Mouse (Mus musculus): ENCODE data around the gene Cers5. TPM values are rescaled to one million over a fixed set of nuclear protein-coding genes. Genes with fewer than 3 reads are reported as not detected.

Cers5 gene
- polyA plus RNA-seq, 1 experiment from 2014 or later = 78.0 TPM

DNA sequence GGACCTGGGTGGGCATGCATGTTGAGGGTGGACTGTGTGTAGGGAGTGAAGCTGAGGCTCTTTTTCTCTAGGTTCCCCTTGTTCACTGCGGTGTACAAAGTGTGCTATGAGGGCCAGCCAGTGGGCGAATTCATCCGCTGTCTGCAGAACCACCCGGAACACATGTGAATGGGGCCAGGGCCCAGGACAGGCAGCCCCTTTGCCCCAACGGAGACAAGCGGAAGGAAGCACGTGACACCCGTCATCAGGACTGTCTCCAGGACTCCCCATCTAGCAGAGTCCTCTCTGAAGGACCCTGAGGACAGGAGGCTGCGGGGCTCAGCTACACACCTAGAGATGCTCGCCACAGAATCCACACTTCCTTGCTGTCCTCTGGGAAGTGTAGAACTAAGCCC, 49.6 kb downstream of the Cers5 start:
- Histone ChIP-seq H3K36me3 (peaks cover 8% of the 10 kb centered on the region), H3K4me1 (peaks cover 35% of the 10 kb centered on the region), H3K9ac (no peak overlapping the region), H3K4me3 (no peak overlapping the region), H3K27ac (peak overlapping the region; percentile 89), H3K4me2 (peak overlapping the region; percentile 56; the same call in 1 of the 2 replicates), H3K27me3 (no peaks in the 10 kb centered on the region), H3K9me3 (no peaks in the 10 kb centered on the region)
- WGBS = 57% methylated on average over 10 of the region's 10 CpGs
- no peak for ATAC-seq (ENCODE audit: borderline replicate concordance, extremely low read depth, low FRiP score, low TSS enrichment)

DNA sequence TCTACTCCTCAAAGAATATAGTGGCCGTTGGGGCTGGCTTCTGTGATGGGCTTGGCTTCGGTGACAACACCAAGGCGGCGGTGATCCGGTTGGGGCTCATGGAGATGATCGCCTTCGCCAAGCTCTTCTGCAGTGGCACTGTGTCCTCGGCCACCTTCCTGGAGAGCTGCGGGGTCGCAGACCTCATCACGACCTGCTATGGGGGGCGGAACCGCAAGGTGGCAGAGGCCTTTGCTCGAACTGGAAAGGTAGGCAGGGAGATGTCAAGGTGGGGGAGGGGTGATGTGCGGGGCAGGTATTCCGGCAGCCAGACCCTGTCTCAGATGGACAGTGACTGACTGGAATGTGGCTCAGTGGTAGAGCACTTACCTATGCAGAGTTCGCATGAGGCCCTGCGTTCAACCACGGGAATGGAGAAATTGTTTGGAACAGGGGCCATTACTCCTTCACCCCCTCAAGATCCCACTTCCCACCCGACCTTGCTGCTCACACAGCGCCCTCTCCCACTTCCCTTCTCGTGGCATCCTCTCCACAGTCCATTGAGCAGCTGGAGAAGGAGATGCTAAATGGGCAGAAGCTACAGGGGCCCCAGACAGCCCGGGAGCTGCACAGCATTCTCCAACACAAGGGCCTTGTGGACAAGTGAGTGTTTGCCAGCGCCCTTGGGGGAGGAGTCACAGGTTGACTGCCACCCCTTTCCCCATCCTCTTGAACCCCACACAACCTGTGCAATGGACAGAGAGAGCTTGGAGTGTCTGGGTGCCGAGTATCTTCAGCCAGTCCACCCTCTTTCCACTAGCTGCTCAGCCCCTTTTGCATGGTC, 50.6 kb downstream of the Cers5 start:
- WGBS = 67% methylated on average over 25 of the region's 25 CpGs
- Histone ChIP-seq H3K4me3 (no peak overlapping the region), H3K27ac (no peak overlapping the region), H3K4me1 (peaks cover 35% of the 10 kb centered on the region), H3K36me3 (no peaks in the 10 kb centered on the region), H3K4me2 (no peak overlapping the region), H3K9ac (no peak overlapping the region), H3K9me3 (no peaks in the 10 kb centered on the region), H3K27me3 (no peaks in the 10 kb centered on the region)
- ATAC-seq (ENCODE audit: borderline replicate concordance, extremely low read depth, low FRiP score, low TSS enrichment) = no peak

GRCm38 (mm10) chr15:99719865-99720264, 52.8 kb downstream of the Cers5 start:
- Histone ChIP-seq H3K4me1 (peaks cover 27% of the 10 kb centered on the region), H3K27me3 (no peaks in the 10 kb centered on the region), H3K36me3 (no peaks in the 10 kb centered on the region), H3K9me3 (no peaks in the 10 kb centered on the region), H3K4me3 (no peak overlapping the region), H3K27ac (no peak overlapping the region), H3K9ac (no peak overlapping the region), H3K4me2 (no peak overlapping the region)
- ATAC-seq (ENCODE audit: borderline replicate concordance, extremely low read depth, low FRiP score, low TSS enrichment) = no peak
- WGBS = 70% methylated on average over 8 of the region's 8 CpGs

DNA sequence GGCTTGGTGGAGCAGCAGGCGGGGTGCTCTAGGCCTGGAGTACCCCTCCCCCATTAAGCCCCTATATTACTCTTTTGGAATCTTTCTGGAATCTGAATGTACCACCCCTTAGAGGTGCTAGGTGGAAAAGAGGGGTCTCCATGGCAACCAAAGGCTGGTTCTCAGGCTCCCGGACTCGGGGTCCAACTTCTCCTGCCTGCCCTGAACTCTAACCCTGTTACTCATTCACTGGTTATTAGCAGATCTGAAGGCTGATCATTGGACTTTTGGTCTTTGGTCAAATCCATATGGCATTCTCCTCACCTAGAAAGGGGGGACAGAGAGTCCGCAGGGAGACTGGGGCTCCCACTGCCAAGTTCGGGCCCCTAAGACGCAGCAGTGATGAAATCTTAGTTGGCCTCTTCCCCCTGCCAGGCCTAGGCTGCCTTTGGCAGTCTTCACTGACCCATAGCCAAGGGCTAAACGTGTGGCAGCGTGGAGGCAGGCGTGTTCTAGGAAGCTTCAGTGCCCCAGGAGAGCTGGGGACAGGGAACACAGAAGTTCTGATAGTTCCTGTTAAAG, 54.1 kb downstream of the Cers5 start:
- no peak overlapping the region for H3K27ac ChIP-seq
- no peak overlapping the region for H3K4me2 ChIP-seq
- ATAC-seq (ENCODE audit: borderline replicate concordance, extremely low read depth, low FRiP score, low TSS enrichment) = no peak
- no peak overlapping the region for H3K4me3 ChIP-seq
- no peak overlapping the region for H3K9ac ChIP-seq
- no peaks in the 10 kb centered on the region for H3K27me3 ChIP-seq
- peaks cover 13% of the 10 kb centered on the region for H3K4me1 ChIP-seq
- H3K9me3 ChIP-seq = no peaks in the 10 kb centered on the region
- H3K36me3 ChIP-seq = peaks cover 9% of the 10 kb centered on the region
- WGBS = 87% methylated on average over 9 of the region's 9 CpGs

DNA sequence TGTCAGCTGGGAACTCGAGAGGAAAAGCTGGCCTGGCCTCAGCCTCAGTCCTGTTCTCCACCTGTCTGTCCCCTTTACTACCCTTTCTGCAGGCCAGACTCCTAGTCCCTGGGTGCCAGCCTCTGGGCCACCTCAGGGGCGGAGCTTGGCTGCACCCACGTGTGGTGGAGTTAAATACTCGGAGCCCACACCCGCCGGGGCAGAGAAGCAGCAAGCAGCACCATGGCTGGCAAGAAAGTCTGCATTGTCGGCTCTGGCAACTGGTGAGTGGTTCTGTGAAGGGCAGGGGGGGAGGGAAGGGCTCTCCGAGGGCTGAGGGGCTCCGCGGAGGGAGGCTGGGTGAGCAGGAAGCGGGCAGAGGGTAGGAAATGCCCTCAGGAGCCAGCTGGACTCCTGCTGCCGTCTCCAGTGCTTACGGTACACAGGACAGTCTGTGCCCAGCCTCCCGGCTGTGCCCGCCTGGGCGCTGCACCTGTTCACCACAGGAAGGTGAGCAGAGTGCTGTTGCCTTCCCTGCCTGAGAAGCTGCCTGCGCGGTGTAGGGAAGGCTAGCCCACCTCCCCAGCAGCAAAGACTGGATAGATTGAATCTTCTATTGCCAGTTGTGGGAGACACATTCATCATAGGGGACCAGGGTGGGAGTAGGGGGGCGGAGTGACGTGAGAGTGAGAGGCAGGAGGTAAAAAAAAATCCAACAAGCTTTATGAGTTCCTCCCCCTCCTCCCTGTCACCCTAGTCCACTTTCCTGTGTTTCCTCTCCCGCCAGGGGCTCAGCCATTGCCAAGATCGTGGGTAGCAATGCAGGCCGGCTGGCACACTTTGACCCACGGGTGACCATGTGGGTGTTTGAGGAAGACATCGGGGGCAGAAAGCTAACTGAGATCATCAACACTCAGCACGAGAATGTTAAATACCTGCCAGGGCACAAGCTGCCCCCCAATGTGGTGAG, 55.0 kb downstream of the Cers5 start, which contains the start of gene Gpd1:
TSS of gene Gpd1 (plus strand) at position 130 of the 949 bp plus-strand sequence.
- H3K9me3 ChIP-seq = no peaks in the 10 kb centered on the region
- no peak within 1 kb of the TSS for H3K27ac ChIP-seq
- peak within 1 kb of the TSS; percentile 7; the same call in 1 of the 2 replicates for H3K4me2 ChIP-seq
- no peak within 1 kb of the TSS for H3K9ac ChIP-seq
- 55% methylated on average over 26 of the region's 26 CpGs for WGBS
- no peak within 1 kb of the TSS for H3K4me3 ChIP-seq
- no peaks in the 10 kb centered on the region for H3K27me3 ChIP-seq
- peaks cover 18% of the 10 kb centered on the region for H3K36me3 ChIP-seq
- 0 out of 2 replicates have a peak, but pooled peaks cover 6% of the 10 kb centered on the region for H3K4me1 ChIP-seq
- ATAC-seq (ENCODE audit: borderline replicate concordance, extremely low read depth, low FRiP score, low TSS enrichment) = no peak

- 83% methylated on average over 12 of the region's 12 CpGs for WGBS
- ATAC-seq (ENCODE audit: borderline replicate concordance, extremely low read depth, low FRiP score, low TSS enrichment) = no peak
- H3K27me3 ChIP-seq = no peaks in the 10 kb centered on the region
- H3K4me3 ChIP-seq = no peak overlapping the region
- 0 out of 2 replicates have a peak, but pooled peaks cover 2% of the 10 kb centered on the region for H3K4me1 ChIP-seq
- H3K36me3 ChIP-seq = peaks cover 27% of the 10 kb centered on the region
- no peaks in the 10 kb centered on the region for H3K9me3 ChIP-seq
- no peak overlapping the region for H3K9ac ChIP-seq
- no peak overlapping the region for H3K4me2 ChIP-seq
- H3K27ac ChIP-seq = no peak overlapping the region
Observed at GRCm38 (mm10) chr15:99716814-99717213, 55.9 kb downstream of the Cers5 start.

- no peak overlapping the region for H3K4me2 ChIP-seq
- H3K9ac ChIP-seq = no peak overlapping the region
- ATAC-seq (ENCODE audit: borderline replicate concordance, extremely low read depth, low FRiP score, low TSS enrichment) = no peak
- H3K27me3 ChIP-seq = no peaks in the 10 kb centered on the region
- no peak overlapping the region for H3K27ac ChIP-seq
- H3K36me3 ChIP-seq = peaks cover 33% of the 10 kb centered on the region
- no peaks in the 10 kb centered on the region for H3K9me3 ChIP-seq
- H3K4me1 ChIP-seq = 0 out of 2 replicates have a peak, but pooled peaks cover 2% of the 10 kb centered on the region
- no peak overlapping the region for H3K4me3 ChIP-seq
- WGBS = 51% methylated on average over 11 of the region's 11 CpGs
Observed at GRCm38 (mm10) chr15:99715982-99716746, 56.5 kb downstream of the Cers5 start.

- WGBS = 82% methylated on average over 13 of the region's 13 CpGs
- Histone ChIP-seq H3K27ac (no peak overlapping the region), H3K4me2 (no peak overlapping the region), H3K4me1 (0 out of 2 replicates have a peak, but pooled peaks cover 2% of the 10 kb centered on the region), H3K27me3 (no peaks in the 10 kb centered on the region), H3K4me3 (no peak overlapping the region), H3K36me3 (peaks cover 41% of the 10 kb centered on the region), H3K9ac (no peak overlapping the region), H3K9me3 (no peaks in the 10 kb centered on the region)
- ATAC-seq (ENCODE audit: borderline replicate concordance, extremely low read depth, low FRiP score, low TSS enrichment) = no peak
Observed at GRCm38 (mm10) chr15:99715361-99715865, 57.3 kb downstream of the Cers5 start.

- Histone ChIP-seq H3K9ac (no peak overlapping the region), H3K36me3 (peaks cover 46% of the 10 kb centered on the region), H3K27ac (no peak overlapping the region), H3K4me1 (0 out of 2 replicates have a peak, but pooled peaks cover 2% of the 10 kb centered on the region), H3K4me2 (no peak overlapping the region), H3K27me3 (no peaks in the 10 kb centered on the region), H3K4me3 (no peak overlapping the region), H3K9me3 (no peaks in the 10 kb centered on the region)
- WGBS = 48% methylated on average over 7 of the region's 7 CpGs
- peak; percentile 15; the same call in 1 of the 2 replicates for ATAC-seq (ENCODE audit: borderline replicate concordance, extremely low read depth, low FRiP score, low TSS enrichment)
Observed at GRCm38 (mm10) chr15:99714858-99715257, 57.8 kb downstream of the Cers5 start.

GRCm38 (mm10) chr15:99714206-99714605, 58.5 kb downstream of the Cers5 start:
- no peak overlapping the region for H3K9ac ChIP-seq
- H3K27me3 ChIP-seq = no peaks in the 10 kb centered on the region
- 0 out of 2 replicates have a peak, but pooled peaks cover 2% of the 10 kb centered on the region for H3K4me1 ChIP-seq
- H3K36me3 ChIP-seq = peaks cover 53% of the 10 kb centered on the region
- H3K27ac ChIP-seq = no peak overlapping the region
- H3K4me2 ChIP-seq = no peak overlapping the region
- no peaks in the 10 kb centered on the region for H3K9me3 ChIP-seq
- H3K4me3 ChIP-seq = no peak overlapping the region
- ATAC-seq (ENCODE audit: borderline replicate concordance, extremely low read depth, low FRiP score, low TSS enrichment) = no peak
- 64% methylated on average over 4 of the region's 4 CpGs for WGBS

DNA sequence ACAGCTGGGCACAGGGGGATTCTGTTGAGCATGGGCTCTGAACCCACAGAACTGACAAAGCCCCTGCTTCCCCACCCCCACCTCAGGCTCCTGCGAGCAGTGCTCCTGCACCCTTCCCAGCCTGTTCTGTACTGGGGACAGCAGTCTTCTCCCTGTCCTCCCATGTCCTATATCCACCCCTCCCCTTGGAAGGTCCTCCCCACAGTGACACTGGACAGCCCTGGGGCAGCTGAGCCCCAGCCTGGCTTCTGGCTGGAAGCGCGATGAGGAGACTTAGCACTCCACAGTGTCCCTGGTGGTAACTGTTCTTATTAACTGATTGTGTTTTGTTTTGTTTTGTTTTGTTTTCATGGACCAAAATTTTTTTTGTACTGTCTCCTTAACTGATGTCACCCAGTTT, 59.1 kb downstream of the Cers5 start:
- Histone ChIP-seq H3K4me3 (no peak overlapping the region), H3K27me3 (no peaks in the 10 kb centered on the region), H3K4me2 (no peak overlapping the region), H3K27ac (no peak overlapping the region), H3K36me3 (peaks cover 59% of the 10 kb centered on the region), H3K9me3 (no peaks in the 10 kb centered on the region), H3K9ac (no peak overlapping the region), H3K4me1 (0 out of 2 replicates have a peak, but pooled peaks cover 2% of the 10 kb centered on the region)
- ATAC-seq (ENCODE audit: borderline replicate concordance, extremely low read depth, low FRiP score, low TSS enrichment) = no peak
- WGBS = 86% methylated on average over 3 of the region's 3 CpGs

Measured in lung, embryonic 15.5 days (tissue).